Mouse (Mus musculus): ENCODE measurements around the gene Tlr7. TPM values are rescaled to one million over a fixed set of nuclear protein-coding genes. Genes with fewer than 3 reads are reported as not detected.
"Not testable (repeated sequence)": the region's sequence is repeated elsewhere in the genome, so short reads cannot be mapped to it uniquely, and the experiment has no call there.

Tlr7 gene
- total RNA-seq (2014; rRNA removed; ENCODE audit: low replicate concordance) (0.08 and 0.88 TPM in 2 replicates), polyA plus RNA-seq (2015; fragmentation: Nextera tagmentation; extraction: Ambion mirVana) (0.26 and 0.33 TPM in 2 replicates)

- WGBS, result 76% methylated on average over 6 of the region's 6 CpGs
- no peaks in the 10 kb centered on the region for H3K9me3 ChIP-seq (replicated peaks; ENCODE audit: control insufficient read depth, low read length)
- H3K36me3 ChIP-seq (replicated peaks; ENCODE audit: control insufficient read depth, insufficient read depth, low read length), result no peaks in the 10 kb centered on the region
- H3K4me2 ChIP-seq (ENCODE audit: low read depth, low read length), result no peak within 1 kb of the TSS
- H3K4me3 ChIP-seq (ENCODE audit: low read depth, low read length), result no peak within 1 kb of the TSS
- H3K4me1 ChIP-seq (ENCODE audit: control insufficient read depth, insufficient read depth), result 0 out of 2 replicates have a peak, but pooled peaks cover 4% of the 10 kb centered on the region
- no peak within 1 kb of the TSS for H3K27ac ChIP-seq (ENCODE audit: low read depth)
- ATAC-seq (ENCODE audit: insufficient read depth, low read depth) (no peak), DNase-seq (ENCODE audit: low spot score) (no peak)
- H3K9ac ChIP-seq (replicated peaks; ENCODE audit: low read depth, low read length), result no peak within 1 kb of the TSS
- no peaks in the 10 kb centered on the region for H3K27me3 ChIP-seq (ENCODE audit: control insufficient read depth, insufficient read depth, low read length)
- TF ChIP-seq CTCF (IDR thresholded peaks at IDR 0.05; ENCODE audit: low read depth) (no peak), EP300 (IDR thresholded peaks at IDR 0.05; ENCODE audit: low read depth) (no peak)
Measured at GRCm38 (mm10) chrX:167330399-167330798, at the start of gene Tlr7. Gene Tlr7 (minus strand): TSS chrX:167330558.

- H3K9me3 ChIP-seq (replicated peaks; ENCODE audit: control insufficient read depth, low read length), result no peaks in the 10 kb centered on the region
- no peaks in the 10 kb centered on the region for H3K4me1 ChIP-seq (ENCODE audit: control insufficient read depth, insufficient read depth)
- H3K27me3 ChIP-seq (ENCODE audit: control insufficient read depth, insufficient read depth, low read length), result no peaks in the 10 kb centered on the region
- no peaks in the 10 kb centered on the region for H3K36me3 ChIP-seq (replicated peaks; ENCODE audit: control insufficient read depth, insufficient read depth, low read length)
- H3K27ac ChIP-seq (ENCODE audit: low read depth), result no peak overlapping the region
- no peak overlapping the region for H3K4me3 ChIP-seq (ENCODE audit: low read depth, low read length)
- no peak for ATAC-seq (ENCODE audit: insufficient read depth, low read depth)
- no peak overlapping the region; the same call in 1 of the 2 replicates for H3K4me2 ChIP-seq (ENCODE audit: low read depth, low read length)
- TF ChIP-seq CTCF (IDR thresholded peaks at IDR 0.05; ENCODE audit: low read depth), result no peak
- no peak for DNase-seq (ENCODE audit: low spot score)
- H3K9ac ChIP-seq (replicated peaks; ENCODE audit: low read depth, low read length), result no peak overlapping the region
- WGBS, result 60% methylated on average over 4 of the region's 4 CpGs
Measured at GRCm38 (mm10) chrX:167380073-167380472, 49.7 kb upstream of the Tlr7 start.

GRCm38 (mm10) chrX:167361231-167361630 lies 30.9 kb upstream of the Tlr7 start:
- H3K27me3 ChIP-seq (ENCODE audit: control insufficient read depth, insufficient read depth, low read length); H3K9me3 ChIP-seq (replicated peaks; ENCODE audit: control insufficient read depth, low read length); H3K36me3 ChIP-seq (replicated peaks; ENCODE audit: control insufficient read depth, insufficient read depth, low read length); H3K4me2 ChIP-seq (ENCODE audit: low read depth, low read length); H3K9ac ChIP-seq (replicated peaks; ENCODE audit: low read depth, low read length); H3K4me3 ChIP-seq (ENCODE audit: low read depth, low read length); H3K4me1 ChIP-seq (ENCODE audit: control insufficient read depth, insufficient read depth); DNase-seq (ENCODE audit: low spot score); ATAC-seq (ENCODE audit: insufficient read depth, low read depth): not testable (repeated sequence)
- 85% methylated on average over 3 of the region's 3 CpGs for WGBS
- peak overlapping the region; percentile 15; the same call in 1 of the 2 replicates for H3K27ac ChIP-seq (ENCODE audit: low read depth)

GRCm38 (mm10) chrX:167359704-167360103 lies 29.3 kb upstream of the Tlr7 start:
- ATAC-seq (ENCODE audit: insufficient read depth, low read depth), result no peak
- Histone ChIP-seq H3K27ac (ENCODE audit: low read depth) (no peak overlapping the region; the same call in 1 of the 2 replicates), H3K27me3 (ENCODE audit: control insufficient read depth, insufficient read depth, low read length) (no peaks in the 10 kb centered on the region), H3K4me3 (ENCODE audit: low read depth, low read length) (no peak overlapping the region), H3K9me3 (replicated peaks; ENCODE audit: control insufficient read depth, low read length) (no peaks in the 10 kb centered on the region), H3K9ac (replicated peaks; ENCODE audit: low read depth, low read length) (no peak overlapping the region), H3K36me3 (replicated peaks; ENCODE audit: control insufficient read depth, insufficient read depth, low read length) (0 out of 2 replicates have a peak, but pooled peaks cover 3% of the 10 kb centered on the region), H3K4me2 (ENCODE audit: low read depth, low read length) (no peak overlapping the region), H3K4me1 (ENCODE audit: control insufficient read depth, insufficient read depth) (no peaks in the 10 kb centered on the region)
- no peak for TF ChIP-seq EP300 (IDR thresholded peaks at IDR 0.05; ENCODE audit: low read depth)
- no peak for TF ChIP-seq CTCF (IDR thresholded peaks at IDR 0.05; ENCODE audit: low read depth)
- 83% methylated on average over 7 of the region's 7 CpGs for WGBS
- DNase-seq (ENCODE audit: low spot score), result no peak

- Histone ChIP-seq H3K36me3 (replicated peaks; ENCODE audit: control insufficient read depth, insufficient read depth, low read length) (0 out of 2 replicates have a peak, but pooled peaks cover 3% of the 10 kb centered on the region), H3K27me3 (ENCODE audit: control insufficient read depth, insufficient read depth, low read length) (no peaks in the 10 kb centered on the region), H3K4me3 (ENCODE audit: low read depth, low read length) (no peak overlapping the region), H3K9ac (replicated peaks; ENCODE audit: low read depth, low read length) (no peak overlapping the region), H3K4me2 (ENCODE audit: low read depth, low read length) (no peak overlapping the region), H3K9me3 (replicated peaks; ENCODE audit: control insufficient read depth, low read length) (no peaks in the 10 kb centered on the region), H3K4me1 (ENCODE audit: control insufficient read depth, insufficient read depth) (no peaks in the 10 kb centered on the region), H3K27ac (ENCODE audit: low read depth) (no peak overlapping the region)
- WGBS, result 35% methylated on average over 2 of the region's 2 CpGs
- DNase-seq (ENCODE audit: low spot score) (no peak), ATAC-seq (ENCODE audit: insufficient read depth, low read depth) (no peak)
- TF ChIP-seq EP300 (IDR thresholded peaks at IDR 0.05; ENCODE audit: low read depth), result no peak
- TF ChIP-seq CTCF (IDR thresholded peaks at IDR 0.05; ENCODE audit: low read depth), result peak; percentile 38
Measured at GRCm38 (mm10) chrX:167357415-167357814, 27.1 kb upstream of the Tlr7 start.

GRCm38 (mm10) chrX:167355965-167356364 lies 25.6 kb upstream of the Tlr7 start:
- Histone ChIP-seq H3K9me3 (replicated peaks; ENCODE audit: control insufficient read depth, low read length) (no peaks in the 10 kb centered on the region), H3K4me2 (ENCODE audit: low read depth, low read length) (no peak overlapping the region), H3K27me3 (ENCODE audit: control insufficient read depth, insufficient read depth, low read length) (no peaks in the 10 kb centered on the region), H3K9ac (replicated peaks; ENCODE audit: low read depth, low read length) (no peak overlapping the region), H3K4me3 (ENCODE audit: low read depth, low read length) (no peak overlapping the region), H3K27ac (ENCODE audit: low read depth) (no peak overlapping the region), H3K4me1 (ENCODE audit: control insufficient read depth, insufficient read depth) (no peaks in the 10 kb centered on the region), H3K36me3 (replicated peaks; ENCODE audit: control insufficient read depth, insufficient read depth, low read length) (no peaks in the 10 kb centered on the region)
- WGBS, result 76% methylated on average over 3 of the region's 3 CpGs
- ATAC-seq (ENCODE audit: insufficient read depth, low read depth) (no peak), DNase-seq (ENCODE audit: low spot score) (no peak)
- TF ChIP-seq EP300 (IDR thresholded peaks at IDR 0.05; ENCODE audit: low read depth) (no peak), CTCF (IDR thresholded peaks at IDR 0.05; ENCODE audit: low read depth) (no peak)
